Mouse (Mus musculus): ENCODE results near the gene Itga8.

- TF ChIP-seq POLR2A (IDR thresholded peaks at IDR 0.05; ENCODE audit: low read depth, low read length) (no peak), CTCF (IDR thresholded peaks at IDR 0.05; ENCODE audit: extremely low read depth, insufficient read depth, insufficient read length, insufficient replicate concordance) (no peak)
These were observed 21.1 kb downstream of the Itga8 start for GRCm38 (mm10) chr2:12280664-12281063.
